Mouse (Mus musculus) mouse trophoblast stem cell (cell line): ENCODE results near the gene Anxa6.

Experiments
- in situ Hi-C, 2 experiments: fragments of 300-500 bp; cut with MseI, MboI; formaldehyde crosslinking; loops; 2 replicates in 1 of 2; 3 replicates in 1 of 2; pipeline ENCODE4 v1.15.1; 2025

The Anxa6 gene

DNA sequence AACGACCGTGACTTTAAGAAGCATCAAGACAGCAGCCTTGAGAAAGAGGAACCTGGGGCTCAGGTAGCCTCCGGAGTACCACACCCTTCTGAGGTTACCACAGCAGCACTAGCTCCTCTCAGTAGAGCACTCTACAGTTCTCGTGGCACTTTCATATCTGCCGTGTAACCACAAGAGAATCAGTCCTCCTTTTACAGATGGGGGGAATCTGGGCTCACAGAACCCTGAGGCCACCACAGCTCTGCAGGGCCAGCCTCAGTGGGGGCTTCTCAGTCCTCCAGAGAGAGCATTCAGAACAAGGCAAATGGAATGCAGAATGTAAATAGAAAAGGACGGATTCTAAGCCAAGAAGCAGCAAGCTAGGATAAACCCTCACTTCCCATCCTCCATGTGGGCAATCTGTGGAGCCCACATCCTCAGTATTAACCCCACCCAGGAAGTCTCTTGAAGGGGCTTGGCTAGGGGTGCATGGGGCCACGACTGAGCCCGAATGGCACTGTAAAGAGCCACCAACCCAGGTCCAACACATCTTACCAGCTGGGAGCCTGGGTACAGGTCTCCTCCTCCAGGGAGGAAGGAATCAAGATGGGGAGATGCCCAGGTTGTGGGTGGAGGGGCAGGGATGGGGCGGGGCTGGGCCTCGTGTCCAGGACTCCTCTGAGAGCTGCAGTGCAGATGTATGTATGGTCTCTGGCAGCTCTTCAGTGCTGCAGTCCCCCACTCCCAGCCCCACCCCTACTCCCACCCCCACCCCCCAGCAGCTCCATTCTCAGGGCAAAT lies 1.8 kb downstream of the Anxa6 start:
- in situ Hi-C loops = no loop called here

DNA sequence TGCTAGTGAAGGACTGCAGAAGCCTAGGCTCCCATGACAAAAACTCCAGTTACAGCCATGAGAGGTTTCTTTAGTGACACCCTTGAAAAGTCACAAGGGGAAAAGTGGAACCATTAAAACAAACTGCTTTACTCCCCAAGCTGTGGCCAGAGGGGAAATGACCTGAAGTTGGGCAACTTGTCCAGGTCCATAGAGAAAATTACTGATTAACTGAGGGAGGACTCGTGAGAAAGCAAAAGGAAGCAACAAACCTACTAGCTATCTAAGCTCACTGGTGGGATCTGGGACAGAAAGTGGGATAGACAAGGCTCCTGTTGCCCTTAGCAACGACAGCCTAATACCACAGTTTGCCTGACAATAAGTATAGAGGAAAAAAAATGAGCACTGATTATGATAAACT lies 4.7 kb downstream of the Anxa6 start:
- in situ Hi-C loops = no loop called here

DNA sequence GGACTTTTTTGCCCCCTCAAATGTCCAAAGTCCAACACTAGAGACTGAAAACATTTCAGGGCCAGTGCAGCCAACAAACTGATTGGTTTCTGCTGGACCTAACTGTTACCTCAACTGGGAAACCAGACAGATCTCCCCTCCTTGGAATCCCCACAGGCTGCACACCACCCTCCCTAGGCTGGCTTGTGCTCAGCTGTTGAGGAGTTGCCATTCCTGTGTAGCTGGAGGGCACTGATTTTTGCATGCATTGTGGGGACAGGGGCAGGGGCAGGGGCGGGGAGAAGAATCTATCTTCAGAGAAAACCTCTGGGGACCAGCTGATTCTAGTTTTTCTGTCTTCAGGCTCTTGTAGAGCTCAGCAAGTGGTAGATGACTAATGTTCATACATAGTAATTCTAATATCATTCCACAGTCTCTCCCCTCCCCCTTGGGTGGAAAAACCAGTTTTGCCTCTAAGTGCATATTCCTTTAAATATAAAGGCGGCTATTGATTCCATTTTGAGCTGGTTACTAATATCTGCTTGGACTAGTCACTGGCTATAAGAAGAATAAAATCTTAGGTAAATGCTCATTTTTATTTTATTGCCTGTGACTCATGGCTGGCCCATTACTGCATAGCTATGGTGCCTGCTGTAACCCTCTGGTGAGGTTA lies 5.9 kb downstream of the Anxa6 start:
- in situ Hi-C loops = no loop called here

DNA sequence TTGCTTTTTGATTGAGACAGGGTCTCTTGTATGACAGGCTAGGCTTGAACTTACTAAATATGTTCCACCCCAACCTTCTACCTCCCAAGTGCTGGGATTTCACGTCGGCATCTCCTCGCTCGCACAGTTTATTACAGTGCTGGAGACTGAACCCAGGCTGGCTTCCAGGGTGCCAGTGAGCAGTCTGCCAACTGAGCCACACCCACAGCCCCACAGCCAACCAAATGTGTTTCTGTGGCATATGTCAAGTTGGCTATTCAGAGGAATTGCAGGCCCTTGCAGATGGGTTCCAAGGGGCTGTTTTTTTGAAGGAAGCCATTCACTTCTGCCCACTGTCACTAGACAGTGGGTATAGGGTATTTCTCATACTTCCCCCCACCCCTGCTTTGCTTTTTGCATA lies 7.3 kb downstream of the Anxa6 start:
- in situ Hi-C loops = no loop called here

DNA sequence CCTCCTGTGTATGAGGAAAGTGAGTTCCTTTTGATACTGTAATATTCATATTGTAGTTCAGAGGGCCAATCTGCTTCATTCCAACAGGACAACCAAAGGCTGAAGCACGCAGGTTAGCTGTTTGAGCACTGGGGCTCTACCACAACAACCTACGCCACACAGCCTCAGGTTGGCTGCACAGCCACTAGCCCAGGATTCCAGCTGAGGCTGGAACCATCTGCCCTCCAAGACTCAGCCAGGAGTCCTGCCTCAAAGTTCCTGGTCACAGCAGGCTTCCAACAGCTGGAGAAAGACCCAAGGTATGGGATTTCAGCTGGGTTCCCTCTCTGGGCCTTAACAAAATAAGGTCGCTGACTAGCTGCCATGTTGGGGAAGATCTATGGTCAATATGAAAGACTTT lies 9.7 kb downstream of the Anxa6 start:
- in situ Hi-C loops = no loop called here

DNA sequence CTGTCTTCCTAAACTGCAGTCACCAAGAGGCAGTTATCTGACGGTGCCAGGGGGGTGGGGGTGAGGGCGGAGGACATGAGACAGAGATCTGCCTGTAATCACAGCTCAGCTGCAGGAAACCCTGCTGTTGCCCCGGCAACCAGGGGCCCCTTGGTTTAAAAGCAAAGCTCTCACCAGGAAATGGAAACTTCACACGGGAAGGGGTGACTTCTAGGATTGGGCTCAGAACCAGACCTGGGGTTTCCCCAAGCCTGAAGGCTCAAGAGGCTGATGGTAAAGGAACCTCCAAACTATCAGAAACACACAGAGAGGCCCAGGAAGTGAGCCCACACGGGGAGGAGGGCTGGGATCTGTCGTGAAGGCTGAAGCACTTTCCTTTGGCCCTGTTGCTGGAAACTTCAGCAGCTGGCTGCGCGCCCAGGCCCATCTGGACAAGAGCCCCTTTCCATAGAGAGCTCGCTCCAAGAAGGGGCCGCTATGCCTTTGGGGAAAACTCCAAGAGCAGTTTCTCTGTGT lies 10.1 kb downstream of the Anxa6 start:
- in situ Hi-C loops = no loop called here

DNA sequence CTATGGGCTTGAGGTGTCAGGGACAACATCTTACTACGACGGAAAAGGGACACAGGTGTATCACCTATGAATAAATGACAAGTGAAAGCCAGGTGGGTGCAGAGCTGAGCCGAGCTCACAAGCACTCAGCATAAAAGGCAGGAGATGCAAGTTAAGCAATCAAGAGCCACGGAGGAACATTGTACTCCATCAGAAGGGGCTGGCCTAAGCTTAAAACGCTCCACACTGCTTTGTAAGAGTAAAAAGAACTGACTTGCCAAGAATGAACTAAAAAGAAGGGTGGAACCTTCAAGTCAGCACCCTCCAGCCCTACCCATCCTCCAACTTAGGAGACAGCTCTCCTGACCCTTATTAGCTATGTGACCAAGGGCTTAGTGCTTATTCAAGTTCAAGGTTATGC lies 10.7 kb downstream of the Anxa6 start:
- in situ Hi-C loops = no loop called here

DNA sequence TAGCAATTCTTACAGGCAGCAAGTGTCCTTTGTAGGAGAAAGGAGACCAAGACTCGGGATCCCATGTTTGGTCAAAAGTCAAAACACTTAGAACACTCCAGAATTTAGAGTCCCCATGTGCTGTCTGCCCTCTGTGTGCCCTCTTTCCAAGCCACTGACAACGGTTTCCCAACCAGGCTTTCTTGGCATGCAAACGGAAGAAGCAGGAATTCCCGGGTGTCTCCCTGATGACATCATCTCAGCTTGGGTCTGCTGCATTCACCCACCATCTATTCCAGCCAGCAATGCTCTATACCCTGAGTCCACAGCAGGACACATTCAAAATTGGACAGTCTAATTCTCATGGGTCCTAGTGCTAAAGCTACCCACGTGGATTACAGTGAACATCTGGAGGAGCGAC lies 11.4 kb downstream of the Anxa6 start:
- in situ Hi-C loops = no loop called here

DNA sequence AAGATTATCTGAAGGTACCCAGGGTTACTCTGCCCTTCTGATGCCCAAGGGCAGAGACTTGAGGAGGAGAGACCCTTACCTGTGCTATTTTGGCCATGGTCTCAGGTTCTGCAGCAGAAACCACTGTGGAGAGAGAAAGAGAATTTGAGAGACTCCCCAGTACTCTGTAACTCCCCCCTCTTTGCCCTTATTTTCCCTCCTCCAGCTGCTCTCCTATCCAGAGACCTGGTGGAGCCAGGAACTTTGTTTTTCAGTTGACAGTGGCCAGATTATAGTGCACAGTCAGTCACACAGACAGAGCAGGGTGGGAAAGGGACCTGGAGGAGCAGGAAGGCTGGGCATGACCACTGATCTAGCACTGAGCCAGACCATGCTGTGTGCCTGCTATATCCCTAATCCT lies 11.8 kb downstream of the Anxa6 start:
- in situ Hi-C loops = no loop called here

DNA sequence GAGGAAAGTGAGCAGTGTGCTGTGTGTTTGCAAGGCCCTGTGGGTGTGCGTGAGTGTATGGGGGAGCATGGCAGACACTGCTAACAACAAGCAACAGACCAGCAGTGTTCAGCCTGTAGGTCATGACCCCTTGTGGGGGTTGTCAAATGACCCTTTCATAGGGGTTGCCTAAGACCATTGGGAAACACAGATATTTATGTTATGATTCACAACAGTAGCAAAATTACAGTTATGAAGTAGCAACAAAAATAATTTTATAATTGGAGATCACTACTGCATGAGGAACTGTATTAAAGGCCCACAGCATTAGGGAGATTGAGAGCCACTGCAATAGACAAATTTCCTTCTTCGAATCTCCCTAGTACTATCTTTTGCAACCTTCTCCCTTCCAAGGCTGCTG lies 13.5 kb downstream of the Anxa6 start:
- in situ Hi-C loops = no loop called here

DNA sequence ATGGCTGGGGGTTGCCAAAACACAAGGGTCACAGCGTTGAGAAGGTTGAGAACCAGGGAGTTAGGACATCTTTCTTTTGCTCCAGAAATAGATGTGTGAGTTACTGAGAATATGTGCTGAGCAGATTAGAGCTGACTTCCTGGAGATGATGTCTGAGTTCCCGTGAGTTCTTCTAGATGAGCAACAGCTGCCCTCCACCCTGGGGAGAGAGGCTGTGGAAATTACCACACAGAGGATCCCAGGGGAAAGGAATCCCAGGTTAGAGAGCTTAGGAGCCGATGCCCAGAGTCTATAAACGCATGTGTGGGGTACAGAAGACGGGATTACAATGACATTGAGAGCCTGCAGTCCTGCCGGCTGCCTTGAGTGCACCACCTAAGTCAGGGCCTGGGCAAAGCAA lies 15.2 kb downstream of the Anxa6 start:
- in situ Hi-C loops = no loop called here

DNA sequence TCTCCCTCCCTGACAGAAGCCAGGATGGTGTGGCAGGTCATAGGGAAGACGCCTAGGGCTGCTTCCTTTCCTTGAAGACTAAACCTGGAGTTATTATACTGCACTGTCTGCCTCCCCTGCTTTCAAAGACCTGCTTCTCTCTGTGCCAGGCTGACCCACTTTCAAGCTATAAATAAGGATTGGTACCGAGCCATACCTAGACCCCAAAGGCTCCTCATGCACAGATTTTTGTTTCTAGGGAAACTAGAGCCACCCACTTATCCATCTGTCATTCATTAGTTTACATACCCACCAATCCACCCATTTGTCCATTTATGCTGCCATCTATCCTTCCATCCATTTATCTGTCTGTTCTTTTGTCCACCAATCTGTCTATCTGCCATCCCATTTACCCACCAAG lies 16.0 kb downstream of the Anxa6 start:
- in situ Hi-C loops = no loop called here

DNA sequence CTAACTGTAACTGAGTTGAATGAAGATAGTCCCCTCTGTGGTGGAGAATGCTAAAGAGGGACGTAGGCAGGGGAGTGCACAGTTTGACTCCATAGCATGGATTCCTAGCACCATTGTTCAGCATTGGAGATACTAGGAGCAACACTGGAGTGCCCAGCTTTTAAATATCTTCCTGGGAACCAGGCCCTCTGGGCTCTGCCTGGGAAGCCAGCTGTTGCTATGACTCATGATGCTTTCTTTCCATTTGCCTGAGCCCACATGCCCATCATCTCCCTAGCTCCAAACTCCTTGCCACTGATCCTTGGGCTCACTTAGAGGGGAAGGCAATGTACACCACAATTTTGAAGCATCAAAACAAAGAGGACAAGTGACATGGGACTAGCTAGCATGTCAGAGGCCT lies 16.5 kb downstream of the Anxa6 start:
- in situ Hi-C loops = no loop called here

DNA sequence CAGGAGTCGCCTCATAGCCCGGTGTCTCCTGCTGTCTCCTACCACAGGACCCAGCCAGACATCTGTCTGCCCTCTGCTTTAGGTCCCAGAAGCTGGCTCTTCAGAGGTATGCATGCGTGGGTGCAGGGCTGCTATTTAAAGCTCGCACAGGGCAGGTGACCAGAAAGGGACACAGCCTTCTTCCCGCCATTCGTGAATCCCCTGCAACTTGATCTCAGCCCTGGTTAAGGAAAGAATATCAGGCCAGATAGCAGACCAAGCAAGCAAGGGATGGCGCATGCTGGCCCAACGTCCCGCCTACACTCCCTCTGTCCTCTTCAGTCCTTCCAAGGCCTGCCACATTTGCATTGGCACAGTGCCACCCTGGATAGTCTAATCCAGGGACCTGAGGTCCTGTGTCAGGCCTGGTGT lies 17.4 kb downstream of the Anxa6 start:
- in situ Hi-C loops = no loop called here

DNA sequence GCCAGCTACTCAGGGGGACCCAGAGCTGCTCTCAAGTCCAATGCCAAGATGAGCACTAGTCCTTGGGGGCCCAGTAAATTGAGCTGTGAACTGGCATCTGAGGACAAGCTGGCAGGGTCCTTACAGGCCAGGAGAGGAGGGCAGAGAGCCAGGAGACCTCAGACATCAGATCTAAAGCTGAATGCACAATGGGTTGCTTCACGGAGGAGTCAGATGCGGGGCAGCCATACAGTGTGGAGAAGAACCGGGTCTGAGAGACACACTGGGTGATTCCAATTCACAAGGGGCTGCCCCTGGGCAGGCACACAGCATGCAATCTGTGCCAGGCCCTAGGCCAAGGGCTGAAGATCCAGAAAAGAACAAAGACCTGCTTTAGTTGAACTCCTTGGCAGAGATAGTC lies 18.0 kb downstream of the Anxa6 start:
- in situ Hi-C loops = no loop called here

DNA sequence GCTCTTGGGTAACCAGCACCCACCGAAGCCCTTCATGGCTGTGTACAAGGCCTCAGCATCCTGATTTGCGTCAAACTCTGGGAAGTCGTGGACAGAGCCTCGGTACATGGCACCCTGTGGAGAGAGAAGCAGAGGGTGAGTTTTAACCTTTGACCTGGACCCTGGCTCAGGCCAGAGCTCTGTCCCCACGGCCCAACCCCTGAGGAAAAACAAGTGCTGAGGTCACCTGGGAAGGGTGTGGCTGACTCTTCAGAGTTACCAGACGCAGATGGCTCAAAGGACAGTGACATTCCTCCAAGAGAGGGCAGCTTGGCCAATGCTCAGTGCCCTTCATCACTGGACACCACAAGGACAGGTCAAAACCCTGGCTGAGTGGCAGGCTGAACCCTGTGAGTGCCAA lies 19.4 kb downstream of the Anxa6 start:
- in situ Hi-C loops = no loop called here

DNA sequence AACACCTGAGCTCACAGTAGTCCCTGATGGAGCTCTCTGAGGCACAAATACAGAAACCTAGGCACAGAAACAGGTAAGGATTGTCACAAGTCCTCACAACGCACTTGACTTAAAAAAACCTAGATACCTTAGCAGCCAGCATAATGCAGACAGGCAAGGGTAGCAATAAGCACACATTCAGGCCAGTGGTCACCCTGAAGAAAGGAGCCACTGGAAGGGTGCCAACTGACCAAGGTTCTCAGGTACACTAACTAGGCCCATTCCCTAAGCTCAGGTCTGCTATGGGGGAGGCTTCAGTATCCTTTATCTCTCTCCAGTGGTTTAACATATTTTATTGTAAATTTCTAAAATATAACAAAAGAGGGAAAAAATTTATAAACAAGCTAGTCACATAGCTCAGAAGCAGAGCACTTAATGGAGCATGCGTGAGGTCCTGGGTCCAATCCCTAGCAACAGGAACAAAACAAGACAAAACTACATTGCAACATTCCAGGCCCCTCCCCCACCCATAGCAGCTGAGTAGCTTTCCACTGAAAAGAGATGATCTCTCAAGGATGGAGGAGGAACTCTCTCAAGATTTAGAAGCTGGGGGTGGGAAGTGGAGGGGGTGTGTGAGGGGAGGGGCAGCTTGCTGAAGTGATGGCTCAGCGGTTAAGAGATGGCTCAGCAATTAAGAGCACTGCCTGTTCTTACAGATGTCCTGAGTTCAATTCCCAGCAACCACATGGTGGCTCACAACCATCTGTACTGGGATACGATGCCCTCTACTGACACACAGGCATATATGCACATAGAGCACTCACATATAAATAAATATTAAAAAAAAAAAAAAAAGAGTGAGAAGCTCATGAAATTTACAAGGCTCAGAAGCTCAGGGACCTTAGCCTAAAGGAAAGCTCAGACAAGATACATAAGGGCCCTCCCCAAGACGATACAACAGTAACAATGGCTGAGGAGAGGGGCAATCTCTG lies 20.4 kb downstream of the Anxa6 start:
- in situ Hi-C loops = no loop called here

DNA sequence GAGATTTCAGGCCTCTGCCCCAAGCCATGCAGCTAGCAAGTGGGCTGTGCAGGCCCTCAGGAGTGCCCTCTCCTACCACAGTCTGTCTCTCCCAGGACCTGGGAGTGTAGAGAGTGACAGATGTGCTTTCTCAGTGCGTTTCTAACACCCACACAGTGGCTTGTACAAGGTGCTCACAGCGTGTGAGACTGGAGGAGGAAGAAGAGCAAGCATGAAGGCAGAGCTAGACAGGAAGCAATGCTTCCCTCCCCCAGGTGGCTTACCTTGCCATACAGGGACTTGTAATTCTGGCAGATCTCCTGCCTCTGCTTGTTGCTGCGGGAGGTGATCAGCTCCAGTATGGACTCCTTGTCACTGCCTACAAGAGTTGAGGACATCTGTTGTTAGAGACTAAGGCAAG lies 21.8 kb downstream of the Anxa6 start:
- in situ Hi-C loops = no loop called here

DNA sequence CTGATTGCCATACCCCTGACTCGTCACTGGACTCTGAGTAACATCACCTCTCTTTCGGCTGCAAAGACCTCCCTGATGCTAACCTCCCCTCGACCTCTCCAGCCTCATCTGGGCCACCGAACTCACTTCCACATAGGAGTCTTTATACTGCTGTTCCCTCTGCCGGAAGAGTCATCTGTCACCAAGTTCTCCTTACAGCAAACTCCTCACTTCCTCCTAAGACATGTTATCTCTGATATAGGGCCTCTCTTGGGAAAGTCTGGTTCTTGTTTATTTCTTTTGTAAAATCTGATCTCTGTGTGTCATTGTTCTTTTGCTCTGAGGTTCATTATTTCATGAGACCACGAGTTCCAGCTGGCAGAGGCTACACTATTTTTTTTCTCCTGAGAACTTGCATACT lies 25.0 kb downstream of the Anxa6 start:
- in situ Hi-C loops = no loop called here

DNA sequence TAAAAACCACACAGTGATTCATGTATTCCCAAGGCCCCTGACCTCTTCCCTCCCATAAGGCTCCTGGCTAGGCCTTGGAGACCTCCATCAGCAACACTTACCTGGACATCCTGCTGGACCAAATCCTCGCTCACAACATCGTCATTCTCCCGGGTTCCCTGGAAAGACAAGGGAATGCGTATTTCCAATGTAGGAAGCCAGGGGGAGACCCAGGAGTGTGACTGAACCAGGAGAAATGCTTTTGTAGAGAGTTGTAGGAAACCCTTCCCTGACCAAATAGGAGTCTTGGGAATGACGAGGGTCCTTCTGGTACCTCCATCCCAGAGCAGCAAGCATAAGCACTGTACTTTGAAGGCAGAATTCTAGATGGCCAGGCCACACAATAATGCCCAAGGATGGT lies 27.6 kb downstream of the Anxa6 start:
- in situ Hi-C loops = no loop called here

DNA sequence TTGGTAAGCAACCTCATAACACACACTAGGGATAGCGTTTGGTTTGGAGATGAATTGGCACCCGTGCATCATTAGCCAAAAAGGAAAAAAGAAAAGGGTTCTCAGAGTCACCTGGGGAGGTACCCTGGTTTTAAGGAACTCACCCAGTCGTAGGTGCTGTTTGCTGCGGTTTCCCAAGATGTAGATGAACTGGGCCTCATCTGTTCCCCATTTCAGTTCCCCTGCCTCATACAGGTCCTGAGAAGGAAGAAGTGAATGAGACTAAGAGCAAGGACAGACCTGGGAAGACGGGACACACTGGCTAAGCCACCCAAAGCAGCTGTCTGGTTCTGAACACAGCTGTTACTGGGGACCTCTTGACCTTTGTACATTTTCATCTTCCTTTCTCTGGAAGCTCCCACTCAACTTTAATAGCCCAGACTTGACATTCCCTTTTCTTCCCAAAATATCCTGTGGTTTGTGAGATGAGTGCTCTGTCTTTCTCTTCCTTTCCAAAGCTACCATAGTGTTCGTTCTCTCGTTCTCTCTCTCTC lies 28.2 kb downstream of the Anxa6 start:
- in situ Hi-C loops = loop anchor here in 1 of 2 experiments (5.0 kb wide), 1 partner anchor 32 kb away; no protein-coding TSS in a partner anchor

DNA sequence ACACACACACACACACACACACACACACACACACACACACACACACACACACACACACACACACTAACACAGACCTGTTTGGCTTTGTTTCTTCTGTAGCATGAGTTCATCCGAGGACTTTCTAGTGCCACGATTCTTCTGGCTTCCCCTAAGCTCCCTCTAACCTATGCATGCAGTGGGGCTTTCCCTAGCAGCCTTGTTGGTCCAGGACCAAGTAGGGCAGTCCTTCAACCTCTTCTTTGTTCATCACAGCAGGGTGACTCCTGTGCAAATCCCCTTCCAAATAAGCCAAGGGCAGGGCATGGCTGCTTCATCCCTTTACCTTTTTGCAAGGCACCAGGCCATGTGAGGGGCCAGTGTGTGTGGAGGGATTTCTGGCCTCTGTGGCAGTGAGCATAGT lies 34.5 kb downstream of the Anxa6 start:
- in situ Hi-C loops = loop anchor here in 1 of 2 experiments (5.0 kb wide), 1 partner anchor 44 kb away; no protein-coding TSS in a partner anchor
